Mouse (Mus musculus): ENCODE measurements around the gene Srsf7. TPM values are rescaled to one million over a fixed set of nuclear protein-coding genes. Genes with fewer than 3 reads are reported as not detected.
"Not testable (repeated sequence)": the region's sequence is repeated elsewhere in the genome, so short reads cannot be mapped to it uniquely, and the experiment has no call there.

The Srsf7 gene
- total RNA-seq (2021) = 100 to 1,000 TPM; 116 to 132 TPM
- long read RNA-seq, experiment 1, transcript Srsf7-208 (8 exons, 1,040 nt) = minor isoform, 14 of 117 reads
- long read RNA-seq, experiment 1, transcript Srsf7-201 (8 exons, 2,288 nt) = major isoform, 28 of 117 reads
- long read RNA-seq, experiment 1, transcript Srsf7-207 (7 exons, 1,921 nt) = minor isoform, 6 of 117 reads
- long read RNA-seq, experiment 1, partial matches to known transcripts = 8 of 117 reads
- long read RNA-seq, experiment 1, other reads (novel, unspliced or antisense) = 55 of 117 reads
- long read RNA-seq, experiment 2, transcript Srsf7-208 (8 exons, 1,040 nt) = minor isoform, 5 of 146 reads
- long read RNA-seq, experiment 2, transcript Srsf7-201 (8 exons, 2,288 nt) = major isoform, 44 of 146 reads
- long read RNA-seq, experiment 2, transcript Srsf7-207 (7 exons, 1,921 nt) = minor isoform, 9 of 146 reads
- long read RNA-seq, experiment 2, partial matches to known transcripts = 6 of 146 reads
- long read RNA-seq, experiment 2, other reads (novel, unspliced or antisense) = 74 of 146 reads

GRCm38 (mm10) chr17:80206671-80207581 is at the start of gene Srsf7, which contains the start of gene Ttc39d:
Srsf7 (minus strand) TSS chr17:80207307.
Ttc39d (plus strand) TSS chr17:80207460.
- Histone ChIP-seq H3K4me3 (peak within 1 kb of the TSS; percentile 100), H3K27ac (peak within 1 kb of the TSS; percentile 99)
- peak; percentile 98 to 99 for DNase-seq (ENCODE audit: low spot score in 2 of 2)
- TF ChIP-seq CTCF (conservative IDR thresholded peaks at IDR 0.05) = no peak

- no peak for TF ChIP-seq CTCF (conservative IDR thresholded peaks at IDR 0.05)
- no peak for DNase-seq (ENCODE audit: low spot score in 2 of 2)
- Histone ChIP-seq H3K4me3 (no peak overlapping the region), H3K27ac (peak overlapping the region; percentile 15; the same call in 1 of the 2 replicates)
Measured at GRCm38 (mm10) chr17:80255208-80255607, 48.1 kb upstream of the Srsf7 start.

GRCm38 (mm10) chr17:80254421-80254820 is 47.3 kb upstream of the Srsf7 start:
- H3K4me3 ChIP-seq = no peak overlapping the region
- no peak for DNase-seq (ENCODE audit: low spot score in 2 of 2)
- TF ChIP-seq CTCF (conservative IDR thresholded peaks at IDR 0.05) = no peak
- no peak overlapping the region for H3K27ac ChIP-seq

- no peak overlapping the region for H3K27ac ChIP-seq
- no peak for DNase-seq (ENCODE audit: low spot score in 2 of 2)
- TF ChIP-seq CTCF (conservative IDR thresholded peaks at IDR 0.05) = no peak
- no peak overlapping the region for H3K4me3 ChIP-seq
Measured at GRCm38 (mm10) chr17:80252757-80253525, 45.8 kb upstream of the Srsf7 start.

- no peak for DNase-seq (ENCODE audit: low spot score in 2 of 2)
- Histone ChIP-seq H3K4me3 (no peak overlapping the region), H3K27ac (no peak overlapping the region)
- TF ChIP-seq CTCF (conservative IDR thresholded peaks at IDR 0.05) = no peak
Measured at GRCm38 (mm10) chr17:80243116-80243515, 36.0 kb upstream of the Srsf7 start.

GRCm38 (mm10) chr17:80241594-80241993 is 34.5 kb upstream of the Srsf7 start:
- H3K27ac ChIP-seq = no peak overlapping the region
- TF ChIP-seq CTCF (conservative IDR thresholded peaks at IDR 0.05) = no peak
- no peak overlapping the region for H3K4me3 ChIP-seq
- no peak for DNase-seq (ENCODE audit: low spot score in 2 of 2)

DNA sequence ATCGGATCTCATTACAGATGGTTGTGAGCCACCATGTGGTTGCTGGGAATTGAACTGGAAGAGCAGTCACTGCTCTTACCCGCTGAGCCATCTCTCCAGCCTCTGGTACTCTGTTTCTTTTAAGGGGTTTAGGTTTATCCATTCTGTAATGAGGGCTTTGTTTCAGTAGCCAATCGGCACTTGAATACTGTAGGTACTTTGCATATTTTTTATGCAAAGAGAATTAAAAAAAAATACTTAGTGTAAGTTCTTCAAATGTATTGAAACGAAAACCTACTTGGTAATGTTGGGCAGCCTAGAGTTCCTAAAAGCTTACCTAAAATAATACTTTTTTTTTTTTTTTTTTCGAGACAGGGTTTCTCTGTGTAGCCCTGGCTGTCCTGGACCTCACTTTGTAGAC is 30.4 kb upstream of the Srsf7 start:
- H3K4me3 ChIP-seq = no peak overlapping the region
- no peak for DNase-seq (ENCODE audit: low spot score in 2 of 2)
- no peak overlapping the region for H3K27ac ChIP-seq
- no peak for TF ChIP-seq CTCF (conservative IDR thresholded peaks at IDR 0.05)

GRCm38 (mm10) chr17:80236805-80237204 is 29.7 kb upstream of the Srsf7 start:
- Histone ChIP-seq H3K4me3 (no peak overlapping the region), H3K27ac (no peak overlapping the region)
- no peak for TF ChIP-seq CTCF (conservative IDR thresholded peaks at IDR 0.05)
- DNase-seq (ENCODE audit: low spot score in 2 of 2) = no peak

DNA sequence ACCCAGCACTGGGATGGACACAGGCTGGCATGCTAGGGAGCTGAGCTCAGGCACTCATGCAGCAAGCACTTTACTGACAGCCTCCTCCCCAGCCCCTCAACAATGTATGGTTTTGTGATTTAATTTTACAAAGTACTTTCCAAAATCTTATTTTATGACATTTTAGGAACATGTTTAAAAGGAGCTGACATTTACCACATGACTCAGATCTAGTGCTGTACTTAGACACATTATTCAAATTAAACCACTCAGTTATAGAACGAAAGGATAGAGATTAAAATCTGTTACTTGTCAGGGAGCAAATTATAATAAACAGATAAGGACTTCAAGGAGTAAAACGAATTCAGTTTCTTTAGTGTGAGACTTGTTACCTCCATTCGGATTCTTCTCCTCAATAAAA is 28.4 kb upstream of the Srsf7 start:
- DNase-seq (ENCODE audit: low spot score in 2 of 2) = no peak
- Histone ChIP-seq H3K4me3 (no peak overlapping the region), H3K27ac (peak overlapping the region; percentile 68; the same call in 1 of the 2 replicates)
- TF ChIP-seq CTCF (conservative IDR thresholded peaks at IDR 0.05) = no peak

- TF ChIP-seq CTCF (conservative IDR thresholded peaks at IDR 0.05) = no peak
- H3K27ac ChIP-seq = 0 out of 2 replicates have a peak overlapping the region, but pooled peaks have one; percentile 19
- DNase-seq (ENCODE audit: low spot score in 2 of 2) = no peak
- H3K4me3 ChIP-seq = no peak overlapping the region
Measured at GRCm38 (mm10) chr17:80234376-80234775, 27.3 kb upstream of the Srsf7 start.

DNA sequence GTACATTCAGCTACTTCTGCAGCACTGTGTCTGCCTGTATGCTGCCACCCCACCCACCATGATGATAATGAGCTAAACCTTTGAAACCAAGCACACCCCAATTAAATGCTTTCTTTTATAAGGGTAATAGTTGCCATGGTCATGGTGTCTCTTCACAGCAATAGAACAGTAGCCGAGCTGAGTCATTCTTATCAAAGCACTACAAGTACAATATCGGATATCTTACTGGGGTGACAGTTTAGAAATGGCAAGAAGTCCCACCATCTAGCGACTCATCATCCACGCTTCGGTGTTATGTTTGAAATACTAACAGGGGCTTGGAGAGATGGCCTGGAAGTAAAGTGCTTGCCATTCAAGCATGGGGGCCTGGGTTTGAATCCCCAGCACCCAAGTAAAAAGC is 26.7 kb upstream of the Srsf7 start:
- TF ChIP-seq CTCF (conservative IDR thresholded peaks at IDR 0.05) = no peak
- DNase-seq (ENCODE audit: low spot score in 2 of 2) = no peak
- H3K4me3 ChIP-seq = no peak overlapping the region
- no peak overlapping the region for H3K27ac ChIP-seq

GRCm38 (mm10) chr17:80229396-80229795 is 22.3 kb upstream of the Srsf7 start:
- Histone ChIP-seq H3K27ac (peak overlapping the region; percentile 47; the same call in 1 of the 2 replicates), H3K4me3 (no peak overlapping the region)
- no peak for TF ChIP-seq CTCF (conservative IDR thresholded peaks at IDR 0.05)
- DNase-seq (ENCODE audit: low spot score in 2 of 2) = no peak

GRCm38 (mm10) chr17:80225142-80225541 is 18.0 kb upstream of the Srsf7 start:
- H3K4me3 ChIP-seq = peak overlapping the region; percentile 74
- not testable (repeated sequence) for H3K27ac ChIP-seq

More at GRCm38 (mm10) chr17:80225142-80225541, 18.0 kb upstream of the Srsf7 start:
- not testable (repeated sequence) for DNase-seq (ENCODE audit: low spot score in 2 of 2)
